Mouse (Mus musculus): ENCODE results near the gene Omd.
A peak's percentile ranks its signal among the peaks of the same experiment; 100 is the strongest.
"Not testable (repeated sequence)": the region's sequence is repeated elsewhere in the genome, so short reads cannot be mapped to it uniquely, and the experiment has no call there.

Gene Omd

DNA sequence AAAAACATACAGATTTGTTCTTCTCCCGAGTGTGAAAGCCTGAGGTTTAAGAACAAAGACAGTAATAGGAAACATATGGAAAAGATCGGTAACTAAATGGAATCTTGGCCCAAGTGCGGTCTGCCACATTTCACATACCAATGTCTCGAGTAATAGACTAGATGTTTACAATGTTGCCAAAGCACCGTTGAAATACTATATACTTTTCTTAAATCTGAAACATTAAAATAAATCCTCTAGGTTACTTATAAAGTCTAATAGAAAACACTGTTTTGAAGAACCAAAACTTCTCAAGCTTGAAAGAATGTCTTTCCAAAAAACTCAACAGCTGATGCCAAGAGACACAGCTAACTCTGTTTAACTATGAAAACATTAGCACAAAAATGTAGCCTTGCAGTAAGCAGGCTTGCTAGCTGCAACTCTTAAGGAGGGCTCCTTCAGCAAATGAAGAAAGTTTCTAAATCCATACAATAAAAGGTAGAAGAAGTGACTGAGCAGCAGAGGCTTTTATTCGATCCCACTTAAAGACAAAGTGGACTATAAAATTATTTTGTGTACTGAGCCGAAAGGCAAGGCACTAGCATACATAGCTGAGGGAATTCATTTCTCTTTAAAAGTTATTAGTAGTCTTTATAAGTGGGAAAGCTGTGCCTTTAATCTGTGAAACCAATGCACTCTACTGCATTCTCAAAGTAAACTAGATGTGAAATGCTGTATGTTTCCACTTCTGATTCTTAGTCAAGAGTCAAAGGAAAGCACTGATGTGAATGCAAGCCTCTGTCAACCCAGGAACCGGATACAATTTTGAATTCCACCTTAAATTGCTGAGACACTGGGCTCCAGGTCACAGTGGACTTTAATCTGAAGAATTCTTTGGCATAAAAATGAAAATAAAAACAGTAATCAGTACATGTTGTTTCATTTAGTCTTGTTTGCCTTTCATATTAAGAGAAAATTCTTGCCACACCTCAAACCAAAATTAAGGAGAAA is at the start of gene Omd:
TSS of gene Omd (plus strand) at position 922 of the 990 bp plus-strand sequence.
- no peak for DNase-seq (ENCODE audit: extremely low read depth, low read depth)

DNA sequence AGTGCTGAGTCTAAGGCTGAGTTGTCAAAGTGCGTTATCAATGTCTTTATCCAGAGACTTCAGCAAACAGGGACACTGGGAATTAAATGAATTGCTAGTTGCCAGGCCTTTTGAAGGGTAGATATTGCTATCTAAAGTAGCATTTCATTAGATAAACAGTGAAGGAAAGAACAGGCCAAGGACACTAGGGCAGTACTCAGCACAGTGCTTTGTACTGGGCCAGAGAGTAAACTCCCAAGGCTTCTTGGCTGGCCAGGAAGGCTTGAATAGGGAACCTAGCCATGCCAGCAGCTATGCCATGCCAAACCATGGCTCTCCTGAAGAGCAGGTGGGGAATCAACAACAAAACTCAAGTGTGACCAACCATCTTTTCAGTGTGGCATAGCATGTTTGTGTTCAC is 45.3 kb upstream of the Omd start:
- no peak for DNase-seq (ENCODE audit: extremely low read depth, low read depth)

DNA sequence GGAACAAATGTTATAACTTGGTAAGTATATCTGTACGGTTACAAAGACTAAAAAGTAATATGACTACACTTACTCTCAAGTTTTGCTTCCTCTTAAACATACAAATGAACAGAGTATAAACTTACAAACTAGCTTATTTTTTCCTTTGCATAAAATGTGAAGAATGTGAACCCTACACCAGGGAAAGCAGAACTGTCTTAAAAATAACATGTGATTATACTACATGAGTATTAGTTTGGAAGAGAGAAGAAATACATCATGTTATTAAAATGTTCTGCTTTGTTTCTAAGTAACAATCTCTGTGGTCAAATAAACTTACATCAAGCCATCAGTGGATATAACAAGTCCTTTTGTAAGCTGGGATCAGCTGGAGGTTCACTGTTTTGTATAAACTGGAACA is 43.6 kb upstream of the Omd start:
- no peak for DNase-seq (ENCODE audit: extremely low read depth, low read depth)

DNA sequence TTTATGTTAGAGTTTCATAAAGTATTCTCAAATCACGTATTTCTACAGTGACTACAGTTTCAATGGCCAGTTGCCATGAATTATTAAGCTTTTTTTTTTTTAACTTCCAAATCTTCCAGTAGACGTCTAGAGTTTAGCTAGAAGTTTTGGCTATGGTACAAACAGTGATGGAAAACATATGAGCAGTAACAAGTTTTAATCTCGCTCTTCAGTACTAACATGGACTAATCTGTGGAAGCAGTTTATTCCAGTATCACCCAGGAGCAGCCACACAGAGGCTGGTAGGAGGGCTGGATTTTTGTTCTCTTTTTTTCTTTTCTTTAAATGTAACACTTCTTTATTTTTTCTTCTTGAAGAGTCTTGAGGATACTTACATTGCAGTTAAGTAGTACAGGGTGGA is 38.0 kb upstream of the Omd start, which contains the start of gene Aspn:
TSS of gene Aspn (plus strand) at position 165 of the 400 bp plus-strand sequence.
- no peak for DNase-seq (ENCODE audit: extremely low read depth, low read depth)

DNA sequence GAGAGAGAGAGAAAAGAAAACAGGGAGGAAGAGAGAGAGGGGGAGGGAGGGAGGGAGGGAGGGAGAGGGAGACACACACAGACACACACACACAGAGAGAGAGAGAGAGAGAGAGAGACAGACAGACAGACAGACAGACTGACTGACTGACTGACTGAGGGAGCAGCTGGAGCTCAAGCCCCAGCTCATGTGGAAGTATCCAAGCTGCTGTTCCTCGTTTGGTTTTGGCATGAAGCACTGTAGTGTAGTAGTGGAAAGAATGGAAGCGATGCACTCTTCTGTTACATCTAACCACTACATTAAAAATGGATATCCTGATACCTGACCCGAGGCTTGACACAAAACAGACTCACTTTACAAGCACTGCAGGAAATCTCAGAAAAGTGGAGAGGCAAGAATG is 36.6 kb upstream of the Omd start:
- DNase-seq (ENCODE audit: extremely low read depth, low read depth) = no peak

DNA sequence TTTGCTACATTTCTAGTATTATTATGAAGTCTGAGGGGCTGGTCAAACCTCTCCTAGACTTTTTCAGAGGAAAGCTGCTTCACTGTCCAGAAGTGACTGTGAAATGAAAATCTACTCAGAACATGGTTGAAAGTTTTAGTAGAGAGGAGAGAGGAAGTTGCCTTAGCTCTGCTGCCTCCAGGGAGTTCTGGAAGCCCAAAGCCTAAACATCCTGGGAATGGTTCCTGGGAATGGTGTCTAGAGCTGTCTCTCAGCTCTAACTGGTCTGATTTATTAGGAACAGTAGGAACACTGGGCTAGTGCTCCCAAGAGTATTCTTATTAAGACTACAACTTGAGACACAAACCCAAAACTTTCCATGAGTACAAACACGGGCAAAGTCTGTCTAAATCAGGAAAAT is 35.7 kb upstream of the Omd start:
- no peak for DNase-seq (ENCODE audit: extremely low read depth, low read depth)

DNA sequence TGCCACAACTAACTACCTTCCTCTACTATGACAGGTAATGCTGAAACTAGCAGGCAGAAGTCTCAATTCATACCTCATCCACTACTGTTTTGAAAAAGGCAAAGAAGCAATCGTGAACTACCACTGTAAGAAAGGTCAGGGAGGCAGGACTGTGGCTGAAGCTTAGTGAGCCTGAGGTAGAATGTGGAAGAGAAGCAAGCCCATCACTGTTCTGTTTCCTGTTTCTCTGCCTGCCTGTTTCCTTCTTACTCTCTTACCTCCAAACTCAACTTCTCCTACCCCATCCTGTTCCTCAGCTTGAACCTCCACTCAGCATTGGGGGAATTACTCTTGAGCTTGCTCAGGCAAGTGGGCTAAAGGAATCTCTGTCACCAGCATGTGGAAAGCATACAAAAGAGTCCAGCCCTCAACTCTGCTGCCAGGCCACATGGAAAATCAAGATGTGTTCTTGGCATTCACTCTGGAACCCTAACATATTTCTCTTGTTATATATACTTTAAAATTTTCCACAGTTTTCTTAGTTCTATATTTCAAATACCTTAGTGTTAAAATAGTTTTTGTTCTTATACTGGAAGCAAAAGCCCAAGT is 34.6 kb upstream of the Omd start:
- no peak for DNase-seq (ENCODE audit: extremely low read depth, low read depth)

DNA sequence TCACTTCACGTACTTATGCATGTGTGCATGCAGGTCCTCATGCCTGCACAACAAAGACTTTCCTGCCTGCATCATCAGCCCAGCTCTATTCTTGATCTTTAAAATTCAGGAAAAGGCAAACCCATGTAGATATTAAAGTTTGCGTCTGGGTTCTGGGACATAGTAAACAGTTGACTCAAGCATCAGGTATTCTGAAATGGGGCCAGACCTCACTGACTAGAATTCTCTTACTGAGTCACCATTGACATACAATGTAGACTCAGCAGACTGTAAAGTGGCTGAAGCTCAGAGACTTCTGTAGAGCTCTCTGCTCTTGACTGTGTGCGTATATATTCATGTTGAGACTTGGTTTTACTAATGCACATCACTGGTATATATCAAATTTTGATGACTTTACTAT is 32.6 kb upstream of the Omd start:
- DNase-seq (ENCODE audit: extremely low read depth, low read depth) = no peak

DNA sequence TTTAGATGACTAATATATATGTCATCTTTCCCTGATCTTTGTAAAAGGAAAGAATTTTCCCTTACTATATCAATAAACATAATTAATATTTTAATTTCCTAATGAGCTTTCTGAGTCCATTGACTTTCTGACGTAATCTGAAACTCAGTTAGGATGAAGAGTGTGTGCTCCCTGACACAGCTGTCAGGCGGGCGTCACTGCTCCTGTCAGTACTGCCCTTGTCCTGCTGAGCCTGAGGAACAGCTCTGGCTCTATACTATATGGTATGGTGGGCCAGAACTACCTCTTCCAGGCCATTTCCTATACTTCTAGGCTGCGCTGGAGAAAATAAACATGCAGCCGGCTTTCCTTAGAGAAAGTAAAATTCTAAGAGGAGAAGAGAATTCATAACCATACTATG is 27.7 kb upstream of the Omd start:
- no peak for DNase-seq (ENCODE audit: extremely low read depth, low read depth)

DNA sequence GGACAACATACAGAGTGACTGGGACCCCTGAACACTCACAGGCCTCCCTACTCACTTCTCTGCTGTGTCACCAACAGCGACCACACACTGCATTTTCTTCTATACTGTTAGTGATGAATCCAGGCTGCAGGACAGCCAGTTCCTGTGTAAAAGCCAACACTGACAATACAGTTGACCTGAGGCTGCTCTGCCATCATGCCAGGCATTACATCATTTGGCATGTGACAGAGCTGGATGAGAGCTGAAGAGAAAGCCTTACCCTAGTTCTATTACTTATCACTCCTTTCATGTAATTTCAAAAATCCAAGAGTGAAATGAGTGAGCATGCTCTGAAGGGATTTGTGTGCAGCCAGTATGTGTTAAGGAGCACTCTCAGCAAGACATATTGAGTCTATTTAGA is 26.1 kb upstream of the Omd start:
- DNase-seq (ENCODE audit: extremely low read depth, low read depth) = no peak

DNA sequence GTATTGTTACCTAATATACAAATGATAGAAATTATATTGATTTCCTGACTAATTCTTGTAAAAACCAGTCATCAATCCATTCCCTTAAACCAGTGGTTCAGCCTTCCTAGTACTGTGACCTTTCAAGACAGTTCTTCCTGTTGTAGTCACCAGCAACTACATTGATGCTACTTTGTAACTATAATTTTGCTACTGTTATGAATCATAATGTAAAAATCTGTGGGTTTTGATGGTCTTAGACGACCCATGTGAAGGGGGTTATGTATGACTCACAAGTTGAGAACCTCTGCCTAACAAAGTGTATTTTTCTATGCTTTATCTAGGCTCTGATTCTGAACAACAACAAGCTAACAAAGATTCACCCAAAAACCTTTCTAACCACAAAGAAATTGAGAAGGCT is 25.3 kb upstream of the Omd start:
- no peak for DNase-seq (ENCODE audit: extremely low read depth, low read depth)

DNA sequence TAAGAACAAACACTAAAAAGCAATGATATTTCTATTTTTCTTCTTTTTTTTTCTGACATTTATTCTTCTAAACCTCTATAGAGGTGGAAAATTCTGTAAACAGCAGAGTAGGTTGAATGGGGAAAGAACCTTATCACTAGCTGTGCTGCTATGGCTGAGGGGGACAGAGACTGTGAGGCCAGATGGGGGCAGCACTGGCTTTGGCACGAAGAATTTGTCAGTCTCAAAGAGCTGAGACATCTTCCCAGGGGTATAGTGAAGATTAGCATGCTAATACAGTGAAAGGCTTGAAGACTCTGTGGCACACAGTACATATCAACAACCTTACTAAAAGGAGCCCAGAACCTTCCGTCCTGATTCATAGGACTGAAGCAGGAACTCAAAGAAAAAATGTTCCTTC is 23.1 kb upstream of the Omd start:
- DNase-seq (ENCODE audit: extremely low read depth, low read depth) = peak; percentile 51

DNA sequence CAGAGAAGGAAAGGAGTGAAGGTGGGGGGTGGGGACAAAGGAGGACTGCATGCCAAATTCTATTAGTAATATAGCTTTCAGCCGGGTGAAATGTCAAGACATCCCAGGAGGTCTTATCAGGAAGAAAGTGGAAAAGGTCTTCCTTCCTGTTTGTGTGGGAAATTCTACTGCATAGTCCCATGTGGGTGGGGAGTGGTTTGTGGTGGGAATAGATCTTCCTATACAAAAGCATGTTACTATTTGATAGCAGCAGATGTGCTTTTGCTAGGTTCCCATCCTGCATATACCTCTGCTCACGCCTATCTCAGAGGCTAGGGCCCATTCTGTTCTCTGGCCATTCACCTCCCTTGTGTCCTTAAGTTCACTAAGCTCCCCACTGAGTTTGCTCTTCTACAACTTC is 21.4 kb upstream of the Omd start:
- peak; percentile 81 for DNase-seq (ENCODE audit: extremely low read depth, low read depth)

DNA sequence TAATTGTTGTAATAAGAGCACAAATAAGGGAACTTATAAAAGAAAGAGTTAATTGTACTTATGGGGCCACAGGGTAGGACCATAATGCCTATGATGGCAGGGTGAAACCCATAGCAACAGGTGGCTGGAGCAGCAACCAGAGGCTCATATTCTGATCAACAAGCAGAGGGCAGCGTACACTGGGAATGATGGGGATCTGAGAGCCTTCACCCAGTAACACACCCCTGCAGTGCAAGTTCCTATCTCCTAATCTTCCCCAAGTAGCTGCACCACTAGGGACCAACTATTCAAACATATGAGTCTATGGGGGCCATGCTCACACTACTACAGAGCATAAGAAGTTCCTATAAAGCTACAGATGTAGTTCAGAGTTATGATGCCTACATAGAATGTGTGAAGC is 17.9 kb upstream of the Omd start:
- no peak for DNase-seq (ENCODE audit: extremely low read depth, low read depth)

DNA sequence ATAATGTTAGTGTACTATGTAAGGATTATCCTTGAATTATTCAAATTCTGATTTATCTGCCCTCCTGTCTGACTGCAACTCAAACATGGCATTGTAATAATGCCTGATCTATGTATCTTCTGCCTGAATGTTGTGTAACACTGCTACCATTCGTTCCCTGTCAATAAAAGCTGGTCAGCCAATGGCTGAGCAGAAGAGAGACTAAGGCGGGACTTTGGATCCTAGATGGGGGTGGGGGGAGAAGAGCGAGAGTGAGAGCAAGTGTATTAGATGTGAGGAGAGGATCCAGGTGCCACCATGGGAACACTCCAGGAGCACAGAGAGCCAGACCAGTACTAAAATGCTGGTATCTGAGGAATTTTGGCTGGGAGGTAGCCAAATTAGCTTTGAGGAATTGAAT is 11.9 kb upstream of the Omd start:
- no peak for DNase-seq (ENCODE audit: extremely low read depth, low read depth)

DNA sequence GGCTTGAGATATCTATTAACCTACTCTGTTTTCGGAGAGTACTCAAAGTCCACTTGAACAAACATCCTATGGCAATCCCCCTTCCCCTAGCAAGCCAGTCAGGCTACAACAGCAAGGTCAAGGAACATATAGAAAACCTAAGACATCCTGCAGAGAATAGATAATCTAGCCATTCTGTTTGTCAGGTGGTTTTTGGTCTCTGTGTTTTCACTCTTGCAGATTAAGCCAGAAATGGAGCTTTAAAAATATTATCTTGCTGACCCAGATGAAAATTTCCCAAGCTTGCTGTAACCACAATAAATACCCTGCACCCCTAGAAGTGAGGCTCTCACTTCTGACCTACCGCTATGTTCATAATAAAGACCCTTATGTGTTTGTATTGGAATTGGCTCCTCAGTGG is 10.8 kb upstream of the Omd start:
- DNase-seq (ENCODE audit: extremely low read depth, low read depth) = peak; percentile 85

DNA sequence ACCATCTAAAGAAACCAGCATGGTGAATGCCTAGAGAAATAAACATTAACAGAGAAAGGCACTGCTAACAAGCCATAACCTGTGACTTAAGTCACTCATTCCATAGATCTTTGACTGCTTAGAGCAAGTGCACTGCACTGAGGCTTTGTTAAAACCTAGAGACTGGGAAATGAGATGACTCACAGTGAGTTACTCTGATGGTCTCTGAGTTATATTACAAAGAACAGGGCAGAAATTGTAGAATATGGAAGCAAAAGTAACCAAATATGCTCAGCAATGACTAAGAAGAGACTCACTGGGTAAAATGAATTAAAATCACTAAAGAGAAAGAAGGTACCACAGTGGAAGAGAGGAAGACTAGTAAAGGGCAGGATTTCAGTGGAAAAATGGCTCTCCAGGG is 1.6 kb downstream of the Omd start:
- no peak for DNase-seq (ENCODE audit: extremely low read depth, low read depth)

DNA sequence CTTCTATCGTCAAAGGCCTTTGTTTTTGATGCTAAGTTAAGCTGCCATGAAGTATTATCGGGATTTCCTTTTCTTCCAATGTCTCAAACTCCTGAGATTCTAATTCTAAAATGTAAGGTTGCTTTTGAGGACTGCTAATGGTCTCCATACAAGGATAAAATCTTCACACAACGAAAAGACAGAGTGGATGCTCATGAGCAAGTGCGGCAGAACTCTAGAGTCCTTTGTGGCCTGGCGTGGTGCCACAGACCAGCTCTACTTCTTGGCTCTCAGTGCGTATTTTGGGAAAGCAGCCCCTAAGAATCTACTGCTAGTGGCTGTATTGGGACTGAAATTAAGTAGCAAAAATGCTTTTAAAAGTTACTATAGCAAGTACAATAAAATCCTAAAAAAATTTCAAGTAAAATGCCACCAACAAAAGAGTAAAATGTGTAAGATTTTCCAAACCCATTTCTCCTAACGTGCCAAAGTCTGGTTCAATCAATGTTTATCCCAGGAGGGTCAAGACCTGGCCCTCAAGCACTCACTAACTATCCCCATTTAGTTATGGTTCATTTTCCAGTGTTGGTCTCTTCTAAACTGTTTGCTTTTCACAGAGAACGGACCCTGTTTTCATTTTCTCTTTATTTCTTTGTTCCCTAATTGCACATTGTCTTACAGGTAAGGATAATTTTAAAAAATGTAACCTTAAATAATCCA is 2.2 kb downstream of the Omd start:
- no peak for DNase-seq (ENCODE audit: extremely low read depth, low read depth)

DNA sequence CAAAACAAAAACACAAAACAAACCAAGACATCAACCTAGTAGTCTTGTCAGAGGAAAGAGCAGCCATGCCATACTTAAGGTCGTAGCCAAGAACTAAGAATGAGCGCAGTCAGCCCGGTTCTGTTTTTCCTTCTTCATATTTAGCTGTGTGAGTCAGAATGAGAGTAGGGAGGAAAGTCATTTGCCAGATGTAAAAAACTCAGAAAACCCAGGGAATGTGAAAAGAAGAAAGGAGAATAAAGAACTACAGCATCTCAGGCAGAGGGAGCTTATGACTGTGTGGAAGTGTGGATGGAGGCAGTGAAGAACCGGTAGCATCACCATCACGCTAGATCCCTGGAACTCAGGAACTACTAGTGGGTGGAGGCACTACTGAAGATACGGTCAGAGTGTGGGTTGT is 3.8 kb downstream of the Omd start:
- DNase-seq (ENCODE audit: extremely low read depth, low read depth) = no peak

DNA sequence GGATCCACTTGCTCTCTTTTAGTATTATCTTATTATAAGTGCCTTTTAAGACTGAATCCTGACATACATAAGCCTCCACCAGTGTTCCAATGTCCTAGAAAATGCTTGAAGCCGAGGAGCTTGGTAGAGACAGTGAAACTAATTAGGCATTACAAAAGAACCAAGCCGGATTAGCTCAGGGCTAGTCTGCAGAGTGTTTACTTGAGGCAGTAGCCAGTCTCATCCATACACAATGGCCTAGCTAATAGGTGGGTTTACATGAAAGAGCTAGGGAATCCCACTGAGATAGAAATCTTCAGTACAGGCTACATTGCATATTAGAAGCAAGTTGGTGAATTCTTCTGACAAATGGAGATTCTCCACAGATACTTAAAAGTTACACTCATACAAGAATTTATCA is 20.3 kb downstream of the Omd start:
- not testable (repeated sequence) for DNase-seq (ENCODE audit: extremely low read depth, low read depth)

DNA sequence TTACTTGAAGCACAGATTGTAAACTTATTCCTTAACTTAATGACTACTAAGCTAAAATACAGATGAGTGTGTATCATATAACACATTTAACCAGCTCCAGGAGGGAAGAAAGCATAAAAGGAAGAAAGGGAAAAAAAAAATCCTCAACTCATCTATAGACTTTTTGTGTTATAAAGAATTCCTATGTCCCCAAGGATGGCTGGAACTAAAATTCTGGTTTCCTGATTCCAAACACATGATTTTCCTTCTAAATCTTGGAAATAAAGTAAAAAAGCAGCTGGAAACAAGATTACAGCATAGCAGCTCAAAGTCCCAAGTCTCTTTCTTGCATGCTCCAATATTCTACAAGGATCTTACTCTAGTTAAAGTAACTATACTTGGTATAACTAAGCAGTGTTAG is 21.3 kb downstream of the Omd start:
- DNase-seq (ENCODE audit: extremely low read depth, low read depth) = no peak

DNA sequence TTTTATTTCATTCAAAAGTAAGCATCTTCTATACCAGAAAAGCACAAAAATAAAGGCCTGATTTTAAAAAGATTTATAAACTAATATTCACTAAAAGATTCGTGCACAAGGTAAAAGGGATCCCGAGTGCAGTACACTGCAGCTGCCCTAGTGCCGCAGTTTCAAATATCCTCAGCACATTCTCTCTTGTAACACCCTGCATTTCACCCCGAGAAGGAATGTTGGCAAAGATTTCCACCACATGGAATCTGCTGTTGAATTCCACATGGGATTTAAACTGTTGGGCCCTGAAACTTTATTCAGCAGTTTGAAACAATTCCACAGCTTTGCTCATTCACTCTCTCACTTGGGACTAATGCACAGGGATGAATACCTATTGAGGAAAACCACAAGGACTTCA is 25.5 kb downstream of the Omd start, which contains the start of gene Ogn:
TSS of gene Ogn (plus strand) at position 333 of the 400 bp plus-strand sequence.
- no peak for DNase-seq (ENCODE audit: extremely low read depth, low read depth)

Measured in MEL-GATA-1-ER (cell line).